Mouse (Mus musculus): Measurements from ENCODE around the gene Ldhd. TPM values are rescaled to one million over a fixed set of nuclear protein-coding genes. Genes with fewer than 3 reads are reported as not detected.
"Not testable (repeated sequence)": the region's sequence is repeated elsewhere in the genome, so short reads cannot be mapped to it uniquely, and the experiment has no call there.

The Ldhd gene
- polyA plus RNA-seq, 1 experiment from 2014 or later = 0.44 TPM

DNA sequence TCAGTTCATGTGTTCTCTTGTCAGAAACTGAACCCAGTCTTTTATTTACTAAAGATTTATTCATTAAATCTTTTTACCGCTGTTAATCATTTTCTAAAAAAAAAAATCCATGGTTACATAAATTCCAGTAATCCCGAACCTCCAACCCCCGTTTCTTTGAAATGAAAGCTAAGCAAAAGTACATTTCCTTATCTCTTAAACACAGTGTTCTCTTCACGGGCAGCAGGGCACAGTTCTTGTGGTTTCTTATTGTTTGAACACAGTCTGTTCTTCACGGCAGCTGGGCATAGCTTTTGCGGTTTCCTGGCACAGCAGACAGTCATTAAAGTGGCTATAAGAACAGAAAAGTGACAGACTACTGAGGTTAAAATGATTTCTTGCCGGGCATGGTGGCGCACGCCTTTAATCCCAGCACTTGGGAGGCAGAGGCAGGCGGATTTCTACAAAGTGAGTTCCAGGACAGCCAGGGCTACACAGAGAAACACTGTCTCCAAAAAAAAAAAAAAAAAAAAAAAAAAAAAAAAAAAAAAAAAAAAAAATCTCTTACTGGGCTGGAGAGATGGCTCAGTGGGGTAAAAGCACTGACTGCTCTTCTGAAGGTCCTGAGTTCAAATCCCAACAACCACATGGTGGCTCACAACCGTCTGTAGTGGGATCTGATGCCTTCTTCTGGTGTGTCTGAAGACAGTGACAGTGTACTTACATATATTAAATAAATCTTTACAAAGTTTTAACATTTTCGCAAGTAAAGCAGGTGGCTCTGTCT is 14.3 kb upstream of the Ldhd start:
- H3K4me2 ChIP-seq = peak overlapping the region; percentile 67
- H3K4me3 ChIP-seq = peak overlapping the region; percentile 82
- peaks cover 24% of the 10 kb centered on the region for H3K4me1 ChIP-seq
- not testable (repeated sequence) for H3K27me3 ChIP-seq; ATAC-seq (ENCODE audit: insufficient number of reproducible peaks, insufficient read depth, low FRiP score, low TSS enrichment, low read depth); H3K36me3 ChIP-seq; H3K9me3 ChIP-seq
- 64% methylated on average over 12 of the region's 12 CpGs for WGBS
- H3K27ac ChIP-seq = peak overlapping the region; percentile 96; the same call in 1 of the 2 replicates
- peak overlapping the region; percentile 90; the same call in 1 of the 2 replicates for H3K9ac ChIP-seq

DNA sequence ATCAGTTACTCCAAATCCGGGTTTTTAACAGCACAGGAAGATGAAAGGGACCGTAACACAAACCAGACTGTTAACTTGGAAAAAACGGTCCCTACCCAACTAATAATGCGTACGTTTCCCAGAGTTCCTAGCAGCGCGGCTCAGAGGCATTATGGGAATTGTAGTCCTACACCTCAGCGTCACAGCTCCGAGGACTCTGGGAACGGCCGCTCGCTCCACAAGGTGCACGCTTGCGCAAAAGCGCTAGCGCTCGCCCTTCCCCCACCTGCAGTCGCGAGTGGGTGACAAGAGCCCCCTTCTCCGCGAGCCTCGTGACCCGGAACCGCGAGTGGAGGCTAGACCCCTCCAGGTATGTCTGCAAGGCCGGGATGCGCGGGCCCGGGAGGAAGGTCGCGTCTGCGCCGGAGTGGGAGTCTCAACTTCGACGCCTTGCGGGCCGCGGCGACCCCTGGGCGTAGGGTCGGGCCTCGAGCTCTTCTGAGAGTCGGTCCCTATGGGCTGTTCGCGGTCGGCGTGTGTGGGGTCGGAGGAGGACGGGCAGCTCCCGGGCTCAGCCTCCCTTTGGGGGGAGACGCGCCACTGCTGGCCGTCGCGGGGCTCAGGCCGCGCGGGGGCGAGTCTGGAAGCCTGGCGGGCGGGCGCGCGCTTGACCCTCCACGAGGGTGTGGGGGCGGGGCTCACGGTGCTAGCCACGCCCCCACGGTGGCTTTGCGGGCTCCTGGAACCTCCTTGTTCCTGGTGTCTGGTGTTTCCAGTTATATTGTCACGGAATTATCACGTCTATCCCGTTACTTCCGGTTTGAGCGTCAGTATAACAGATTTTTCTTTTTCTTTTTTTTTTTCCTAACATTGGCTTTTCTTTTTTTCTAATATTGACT is 13.3 kb upstream of the Ldhd start, which contains the start of gene Zfp1:
Gene Zfp1 (plus strand): TSS at position 138 of the 878 bp plus-strand sequence.
- H3K4me3 ChIP-seq = peak within 1 kb of the TSS; percentile 82
- no peaks in the 10 kb centered on the region for H3K36me3 ChIP-seq
- under 1% methylated on average over 71 of the region's 75 CpGs for WGBS
- peak; percentile 97 for ATAC-seq (ENCODE audit: insufficient number of reproducible peaks, insufficient read depth, low FRiP score, low TSS enrichment, low read depth)
- H3K4me2 ChIP-seq = peak within 1 kb of the TSS; percentile 67
- H3K4me1 ChIP-seq = peaks cover 18% of the 10 kb centered on the region
- H3K9me3 ChIP-seq = no peaks in the 10 kb centered on the region
- no peaks in the 10 kb centered on the region for H3K27me3 ChIP-seq
- H3K9ac ChIP-seq = peak within 1 kb of the TSS; percentile 90
- peak within 1 kb of the TSS; percentile 96 for H3K27ac ChIP-seq

DNA sequence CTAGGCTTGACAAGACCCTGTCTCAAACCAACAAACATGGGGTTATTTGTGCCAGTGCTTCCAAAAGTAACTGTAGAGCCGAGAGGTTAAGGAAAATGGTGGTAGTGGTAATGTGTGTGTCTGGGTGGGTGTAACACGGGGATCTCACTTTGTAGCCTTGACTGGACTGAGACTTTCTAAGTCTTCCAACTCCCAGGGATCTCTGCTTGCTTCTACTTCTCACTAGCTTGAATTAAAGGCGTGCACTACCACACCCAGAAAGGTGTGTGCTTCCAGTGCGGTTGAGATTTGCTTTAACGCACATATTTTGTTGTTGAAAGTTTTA is 12.7 kb upstream of the Ldhd start:
- peak overlapping the region; percentile 96 for H3K27ac ChIP-seq
- no peaks in the 10 kb centered on the region for H3K36me3 ChIP-seq
- H3K4me3 ChIP-seq = peak overlapping the region; percentile 82
- peaks cover 12% of the 10 kb centered on the region for H3K4me1 ChIP-seq
- H3K4me2 ChIP-seq = peak overlapping the region; percentile 67
- WGBS = 6% methylated on average over 5 of the region's 5 CpGs
- ATAC-seq (ENCODE audit: insufficient number of reproducible peaks, insufficient read depth, low FRiP score, low TSS enrichment, low read depth) = no peak
- H3K9me3 ChIP-seq = no peaks in the 10 kb centered on the region
- H3K9ac ChIP-seq = peak overlapping the region; percentile 90
- no peaks in the 10 kb centered on the region for H3K27me3 ChIP-seq

GRCm38 (mm10) chr8:111642496-111642895 is 12.3 kb upstream of the Ldhd start:
- Histone ChIP-seq H3K27ac (peak overlapping the region; percentile 96), H3K36me3 (no peaks in the 10 kb centered on the region), H3K9ac (peak overlapping the region; percentile 90), H3K27me3 (no peaks in the 10 kb centered on the region), H3K9me3 (no peaks in the 10 kb centered on the region), H3K4me2 (peak overlapping the region; percentile 67), H3K4me1 (peaks cover 10% of the 10 kb centered on the region), H3K4me3 (peak overlapping the region; percentile 82)
- no peak for ATAC-seq (ENCODE audit: insufficient number of reproducible peaks, insufficient read depth, low FRiP score, low TSS enrichment, low read depth)
- WGBS = 62% methylated on average over 5 of the region's 5 CpGs

- no peak for ATAC-seq (ENCODE audit: insufficient number of reproducible peaks, insufficient read depth, low FRiP score, low TSS enrichment, low read depth)
- no peak overlapping the region for H3K4me3 ChIP-seq
- H3K27me3 ChIP-seq = no peaks in the 10 kb centered on the region
- H3K9ac ChIP-seq = no peak overlapping the region
- WGBS = 93% methylated on average over 2 of the region's 2 CpGs
- H3K4me1 ChIP-seq = peaks cover 10% of the 10 kb centered on the region
- H3K27ac ChIP-seq = no peak overlapping the region
- H3K4me2 ChIP-seq = no peak overlapping the region
- H3K9me3 ChIP-seq = no peaks in the 10 kb centered on the region
- no peaks in the 10 kb centered on the region for H3K36me3 ChIP-seq
These were observed 10.9 kb upstream of the Ldhd start for GRCm38 (mm10) chr8:111641064-111641463.

- Histone ChIP-seq H3K36me3 (no peaks in the 10 kb centered on the region), H3K4me3 (no peak overlapping the region), H3K9me3 (no peaks in the 10 kb centered on the region), H3K9ac (no peak overlapping the region), H3K27me3 (no peaks in the 10 kb centered on the region), H3K4me2 (no peak overlapping the region), H3K27ac (no peak overlapping the region), H3K4me1 (peaks cover 8% of the 10 kb centered on the region; the same call in 1 of the 2 replicates)
- no peak for ATAC-seq (ENCODE audit: insufficient number of reproducible peaks, insufficient read depth, low FRiP score, low TSS enrichment, low read depth)
These were observed 7.9 kb upstream of the Ldhd start for GRCm38 (mm10) chr8:111638086-111638485.

DNA sequence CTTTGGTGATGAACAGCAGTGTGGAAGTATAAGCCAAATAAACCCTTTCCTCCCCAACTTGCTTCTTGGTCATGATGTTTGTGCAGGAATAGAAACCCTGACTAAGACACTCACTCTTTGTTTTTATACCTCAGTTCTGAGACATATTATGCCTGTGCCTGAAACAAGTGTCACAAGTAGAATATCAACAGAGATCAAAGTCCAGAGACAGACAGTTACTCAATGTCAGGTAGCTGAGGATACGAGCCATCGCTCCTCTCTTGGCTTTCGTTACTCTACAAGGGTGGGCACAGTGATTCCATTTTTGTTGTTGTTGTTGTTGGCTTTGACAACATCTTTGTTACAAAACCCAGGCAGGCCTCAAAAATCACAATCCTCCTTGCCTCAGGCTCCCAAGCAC is 2.8 kb upstream of the Ldhd start:
- no peak overlapping the region for H3K27ac ChIP-seq
- WGBS = 95% methylated on average over 3 of the region's 3 CpGs
- no peaks in the 10 kb centered on the region for H3K9me3 ChIP-seq
- no peak overlapping the region for H3K4me2 ChIP-seq
- H3K9ac ChIP-seq = no peak overlapping the region
- no peak for ATAC-seq (ENCODE audit: insufficient number of reproducible peaks, insufficient read depth, low FRiP score, low TSS enrichment, low read depth)
- peaks cover 14% of the 10 kb centered on the region; the same call in 1 of the 2 replicates for H3K36me3 ChIP-seq
- H3K4me1 ChIP-seq = peaks cover 5% of the 10 kb centered on the region
- H3K4me3 ChIP-seq = no peak overlapping the region
- H3K27me3 ChIP-seq = no peaks in the 10 kb centered on the region

DNA sequence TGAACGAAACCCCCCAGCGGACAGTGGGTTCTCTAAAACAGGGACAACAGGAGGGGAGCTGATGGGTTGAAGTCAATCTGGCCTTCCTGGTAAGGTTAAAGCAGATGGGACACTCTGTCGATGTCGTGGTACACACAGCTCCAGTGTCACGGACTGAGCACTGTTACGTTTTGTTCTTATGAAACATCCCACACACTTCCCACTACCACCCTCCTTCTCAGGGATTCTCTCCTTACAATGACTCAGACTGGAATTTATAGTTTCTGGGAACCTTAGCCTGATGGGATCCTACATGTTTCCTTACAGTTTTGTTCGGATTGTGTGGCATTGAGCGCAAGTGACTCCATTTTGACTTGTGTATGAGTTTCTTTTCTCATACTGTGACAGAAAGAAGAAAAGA is 1.4 kb upstream of the Ldhd start:
- H3K36me3 ChIP-seq = peaks cover 22% of the 10 kb centered on the region; the same call in 1 of the 2 replicates
- peaks cover 5% of the 10 kb centered on the region for H3K4me1 ChIP-seq
- no peaks in the 10 kb centered on the region for H3K27me3 ChIP-seq
- no peak overlapping the region for H3K4me3 ChIP-seq
- 94% methylated on average over 8 of the region's 8 CpGs for WGBS
- H3K27ac ChIP-seq = no peak overlapping the region
- no peak overlapping the region for H3K9ac ChIP-seq
- no peak overlapping the region for H3K4me2 ChIP-seq
- no peaks in the 10 kb centered on the region for H3K9me3 ChIP-seq
- no peak for ATAC-seq (ENCODE audit: insufficient number of reproducible peaks, insufficient read depth, low FRiP score, low TSS enrichment, low read depth)

DNA sequence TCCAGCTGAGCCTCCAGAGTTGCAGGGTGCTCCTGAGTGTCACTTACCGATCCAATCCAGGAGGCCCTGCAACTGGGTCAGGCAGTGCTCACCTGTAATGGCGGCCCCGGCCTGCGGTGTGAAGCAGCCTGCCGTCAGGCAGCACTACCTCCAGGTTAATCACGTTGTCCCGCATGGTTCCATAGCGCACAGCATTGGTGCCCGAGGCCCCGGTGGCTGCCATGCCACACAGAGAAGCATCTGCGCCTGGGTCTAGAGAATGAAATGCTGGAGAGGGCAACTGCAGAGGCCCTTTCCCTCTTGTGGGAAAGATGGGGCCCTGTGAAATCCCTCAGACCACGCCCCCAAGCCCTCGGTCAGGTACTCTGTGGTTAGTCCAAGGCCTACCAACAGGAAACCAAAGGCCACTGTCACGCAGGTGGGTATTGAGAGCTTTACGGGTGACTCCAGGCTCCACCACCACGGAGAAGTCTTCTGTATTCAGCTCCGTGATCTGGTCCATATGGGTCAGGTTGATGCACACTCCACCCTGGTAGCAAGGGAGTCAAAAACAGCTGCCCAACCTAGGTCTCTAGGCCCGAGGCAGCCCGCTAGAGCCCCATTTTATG is 1.2 kb downstream of the Ldhd start:
- Histone ChIP-seq H3K36me3 (peaks cover 33% of the 10 kb centered on the region; the same call in 1 of the 2 replicates), H3K4me2 (no peak overlapping the region), H3K4me3 (no peak overlapping the region), H3K4me1 (peaks cover 5% of the 10 kb centered on the region), H3K27me3 (no peaks in the 10 kb centered on the region), H3K27ac (no peak overlapping the region), H3K9ac (no peak overlapping the region), H3K9me3 (no peaks in the 10 kb centered on the region)
- WGBS = 85% methylated on average over 19 of the region's 19 CpGs
- no peak for ATAC-seq (ENCODE audit: insufficient number of reproducible peaks, insufficient read depth, low FRiP score, low TSS enrichment, low read depth)

GRCm38 (mm10) chr8:111628401-111628800 is 1.8 kb downstream of the Ldhd start:
- peaks cover 33% of the 10 kb centered on the region; the same call in 1 of the 2 replicates for H3K36me3 ChIP-seq
- H3K9ac ChIP-seq = no peak overlapping the region
- no peak overlapping the region for H3K27ac ChIP-seq
- no peaks in the 10 kb centered on the region for H3K9me3 ChIP-seq
- 93% methylated on average over 12 of the region's 12 CpGs for WGBS
- ATAC-seq (ENCODE audit: insufficient number of reproducible peaks, insufficient read depth, low FRiP score, low TSS enrichment, low read depth) = no peak
- H3K4me2 ChIP-seq = no peak overlapping the region
- H3K4me3 ChIP-seq = no peak overlapping the region
- H3K4me1 ChIP-seq = peaks cover 5% of the 10 kb centered on the region
- no peaks in the 10 kb centered on the region for H3K27me3 ChIP-seq

- peaks cover 5% of the 10 kb centered on the region for H3K4me1 ChIP-seq
- ATAC-seq (ENCODE audit: insufficient number of reproducible peaks, insufficient read depth, low FRiP score, low TSS enrichment, low read depth) = no peak
These were observed 2.3 kb downstream of the Ldhd start for GRCm38 (mm10) chr8:111627923-111628322.

More at GRCm38 (mm10) chr8:111627923-111628322, 2.3 kb downstream of the Ldhd start:
- 97% methylated on average over 9 of the region's 9 CpGs for WGBS
- Histone ChIP-seq H3K9me3 (no peaks in the 10 kb centered on the region), H3K4me2 (no peak overlapping the region), H3K9ac (no peak overlapping the region), H3K27ac (no peak overlapping the region), H3K27me3 (no peaks in the 10 kb centered on the region), H3K36me3 (peaks cover 37% of the 10 kb centered on the region; the same call in 1 of the 2 replicates), H3K4me3 (no peak overlapping the region)

All from embryonic facial prominence, embryonic 13.5 days (tissue).